In genomic region chr4:123401265-123401664, GRCm38 (mm10) we compare ENCODE assay signal across 31 mouse cellular contexts. TPM values are rescaled to one million over a fixed set of nuclear protein-coding genes. Genes with fewer than 3 reads are reported as not detected.
DNase-seq lines count a peak whose midpoint lies in the region; ATAC-seq and TF ChIP-seq lines count a peak whose summit lies in the region.
"Had no signal": no experiment of that assay in that cellular context is flagged by ENCODE, and none has a peak within 500 bp of the region (broad histone marks: within the 10 kb centered on the region; RNA-seq: fewer than 3 reads in every experiment).

No protein-coding gene starts in this region.

- H3K27ac ChIP-seq in forebrain, embryonic 16.5 days (ENCODE audit: low read length), result no peak overlapping the region
- no peak overlapping the region for H3K27ac ChIP-seq in forebrain, embryonic 13.5 days
- H3K27ac ChIP-seq: heart, embryonic 10.5 days; heart, embryonic 15.5 days; hindbrain, embryonic 12.5 days; liver, embryonic 12.5 days; macrophage; midbrain, embryonic 10.5 days; neural tube, embryonic 12.5 days had no signal

- H3K9me3 ChIP-seq in forebrain, embryonic 16.5 days (ENCODE audit: control insufficient read depth, low read length), result no peaks in the 10 kb centered on the region
- H3K9me3 ChIP-seq in forebrain, embryonic 13.5 days (replicated peaks), result no peaks in the 10 kb centered on the region
- H3K9me3 ChIP-seq: heart, embryonic 10.5 days; heart, embryonic 15.5 days; hindbrain, embryonic 12.5 days; liver, embryonic 12.5 days; midbrain, embryonic 10.5 days; neural tube, embryonic 12.5 days had no signal

- no peak overlapping the region for H3K4me3 ChIP-seq in forebrain, embryonic 16.5 days (replicated peaks; ENCODE audit: low read length)
- H3K4me3 ChIP-seq in forebrain, embryonic 13.5 days, result no peak overlapping the region
- H3K4me3 ChIP-seq: heart, embryonic 10.5 days; heart, embryonic 15.5 days; hindbrain, embryonic 12.5 days; liver, embryonic 12.5 days; midbrain, embryonic 10.5 days; neural tube, embryonic 12.5 days had no signal

- TF ChIP-seq POLR2A in brain, embryonic 14.5 days (IDR thresholded peaks at IDR 0.05; ENCODE audit: borderline replicate concordance, extremely low read depth, insufficient read depth, insufficient read length, poor library complexity, severe bottlenecking), result no peak

- H3K9ac ChIP-seq in forebrain, embryonic 16.5 days (replicated peaks; ENCODE audit: low read depth, low read length), result no peak overlapping the region
- H3K9ac ChIP-seq in forebrain, embryonic 13.5 days, result no peak overlapping the region
- H3K9ac ChIP-seq: heart, embryonic 15.5 days; hindbrain, embryonic 12.5 days; liver, embryonic 12.5 days; liver, postnatal 0 days; neural tube, embryonic 12.5 days had no signal

- peak; percentile 25 for DNase-seq in layer of hippocampus, adult 11-12 months (ENCODE audit: low spot score)
- no peak for DNase-seq in layer of hippocampus, postnatal 36 days
- DNase-seq in brain, embryonic 14.5 days (ENCODE audit: low read depth), result peak; percentile 29
- DNase-seq: adrenal gland, postnatal 36 days; cerebellum, adult 8-10 months; cerebellum, postnatal 25 days; gastrocnemius, postnatal 10 days; heart, postnatal 36 days; kidney, adult 9 months; kidney, postnatal 10 days; left cerebral cortex, postnatal 4 days; liver, postnatal 0 days; right cerebral cortex, adult 18-20 months; spleen, adult 18-20 months; thymus, postnatal 14 days had no signal

- 46% methylated on average over 3 of the region's 3 CpGs for WGBS in forebrain, embryonic 16.5 days
- WGBS in forebrain, embryonic 13.5 days, result 76% methylated on average over 3 of the region's 3 CpGs

- H3K36me3 ChIP-seq in forebrain, embryonic 16.5 days (ENCODE audit: control insufficient read depth, insufficient read depth), result peaks cover 14% of the 10 kb centered on the region
- H3K36me3 ChIP-seq in forebrain, embryonic 13.5 days (ENCODE audit: poor library complexity, severe bottlenecking), result peaks cover 44% of the 10 kb centered on the region

- H3K27me3 ChIP-seq in forebrain, embryonic 16.5 days (replicated peaks; ENCODE audit: control insufficient read depth, insufficient read depth, low read length), result no peaks in the 10 kb centered on the region
- H3K27me3 ChIP-seq in forebrain, embryonic 13.5 days, result no peaks in the 10 kb centered on the region
- H3K27me3 ChIP-seq: heart, embryonic 15.5 days; hindbrain, embryonic 12.5 days; liver, embryonic 12.5 days; neural tube, embryonic 12.5 days had no signal

- H3K4me1 ChIP-seq in forebrain, embryonic 16.5 days (replicated peaks; ENCODE audit: control insufficient read depth, insufficient read depth, low read length), result peaks cover 26% of the 10 kb centered on the region
- H3K4me1 ChIP-seq in forebrain, embryonic 13.5 days, result peaks cover 38% of the 10 kb centered on the region

- TF ChIP-seq CTCF in brain, embryonic 14.5 days (IDR thresholded peaks at IDR 0.05; ENCODE audit: borderline replicate concordance, extremely low read depth, insufficient read depth, insufficient read length), result no peak

- no peak overlapping the region for H3K4me2 ChIP-seq in forebrain, embryonic 16.5 days (ENCODE audit: low read length)
- H3K4me2 ChIP-seq in forebrain, embryonic 13.5 days, result no peak overlapping the region
- H3K4me2 ChIP-seq: heart, embryonic 15.5 days; hindbrain, embryonic 12.5 days; liver, embryonic 12.5 days; neural tube, embryonic 12.5 days had no signal

- ATAC-seq in forebrain, embryonic 16.5 days, result peak; percentile 65
- ATAC-seq in forebrain, embryonic 13.5 days, result no peak; the same call in 1 of the 2 replicates
- peak; percentile 31; the same call in 1 of the 2 replicates for ATAC-seq in megakaryocyte progenitor cell, adult 5-6 weeks (replicated peaks; ENCODE audit: poor library complexity)
- ATAC-seq in CD4-positive, CD25-positive, alpha-beta regulatory T cell, adult 4 months, result no peak
- no peak for ATAC-seq in erythroid progenitor cell, adult 5-6 weeks (replicated peaks; ENCODE audit: low FRiP score, poor library complexity, severe bottlenecking)
- ATAC-seq: intestine, postnatal 0 days; liver, embryonic 12.5 days; liver, postnatal 0 days; midbrain, embryonic 16.5 days had no signal

RNA-seq across cellular contexts. Expression of gene Bmp8a, which starts 58.2 kb away (rescaled TPM):
- 0.11 TPM in 2 replicates for polyA plus RNA-seq in forebrain, embryonic 16.5 days (2015; fragmentation: Nextera tagmentation; extraction: Ambion mirVana)
- not detected in 2 replicates for polyA plus RNA-seq in forebrain, embryonic 13.5 days (2015; fragmentation: Nextera tagmentation; extraction: Ambion mirVana)
- total RNA-seq in layer of hippocampus, postnatal 36 days (2021), result not detected
- polyA plus RNA-seq in brain, embryonic 14.5 days (2012; rRNA removed), result 0.15 and 0.25 TPM in 2 replicates
- total RNA-seq in megakaryocyte progenitor cell, adult 5-6 weeks (2015), result 0.17 TPM in 1 of 2 replicates, not detected in the other
- 0.12 TPM in 1 of 2 replicates, not detected in the other for total RNA-seq in megakaryocyte progenitor cell, adult 5-6 weeks (2017)
- not detected for polyA plus RNA-seq in CD4-positive, CD25-positive, alpha-beta regulatory T cell, adult 4 months (2017; shearing (Covaris generic))
- not detected in 2 replicates for total RNA-seq in erythroid progenitor cell, adult 5-6 weeks (2015; ENCODE audit: low replicate concordance)
- total RNA-seq in erythroid progenitor cell, adult 5-6 weeks (2017; ENCODE audit: low replicate concordance), result not detected in 2 replicates
- total RNA-seq: adrenal gland, adult 18-20 months; left cerebral cortex, adult 8-10 months had no signal
- polyA plus RNA-seq: heart, embryonic 15.5 days; macrophage had no signal

Comparison
In these comparisons a context has a peak if more than half of its experiments do, and no peak if none do; other contexts are left out.
1. ATAC-seq: peak in forebrain, embryonic 16.5 days (single experiment) and megakaryocyte progenitor cell, adult 5-6 weeks (single experiment); none in forebrain, embryonic 13.5 days (single experiment), CD4-positive, CD25-positive, alpha-beta regulatory T cell, adult 4 months (single experiment) and erythroid progenitor cell, adult 5-6 weeks (single experiment).
2. DNase-seq: peak in layer of hippocampus, adult 11-12 months (single experiment) and brain, embryonic 14.5 days (single experiment); none in layer of hippocampus, postnatal 36 days (0 of 2).